Mouse (Mus musculus) c-Kit-positive CD71-positive TER-119-negative erythroid progenitor cells, embryonic 14.5 days (primary cell): ENCODE data around the gene Adcy7.

Experiments
- DNase-seq: peaks from one replicate; pipeline ENCODE4 v3.0.0-alpha.2; 2013; ENCODE audit warnings: low read depth

Adcy7 gene

GRCm38 (mm10) chr8:88299907-88300603, 27.9 kb downstream of the Adcy7 start:
- no peak for DNase-seq

GRCm38 (mm10) chr8:88301589-88302437, 29.6 kb downstream of the Adcy7 start:
- DNase-seq = no peak

- no peak for DNase-seq
Observed at GRCm38 (mm10) chr8:88305814-88306213, 33.6 kb downstream of the Adcy7 start.

GRCm38 (mm10) chr8:88306511-88306910, 34.3 kb downstream of the Adcy7 start:
- no peak for DNase-seq

- no peak for DNase-seq
Observed at GRCm38 (mm10) chr8:88307736-88308135, 35.5 kb downstream of the Adcy7 start.

- no peak for DNase-seq
Observed at GRCm38 (mm10) chr8:88309274-88309873, 37.2 kb downstream of the Adcy7 start.

- no peak for DNase-seq
Observed at GRCm38 (mm10) chr8:88309881-88310280, 37.7 kb downstream of the Adcy7 start.

- no peak for DNase-seq
Observed at GRCm38 (mm10) chr8:88310286-88310685, 38.1 kb downstream of the Adcy7 start.

GRCm38 (mm10) chr8:88312966-88313365, 40.8 kb downstream of the Adcy7 start:
- DNase-seq = no peak

- no peak for DNase-seq
Observed at GRCm38 (mm10) chr8:88313991-88314390, 41.8 kb downstream of the Adcy7 start.

- no peak for DNase-seq
Observed at GRCm38 (mm10) chr8:88315302-88315701, 43.1 kb downstream of the Adcy7 start.

GRCm38 (mm10) chr8:88316139-88316931, 44.1 kb downstream of the Adcy7 start:
- no peak for DNase-seq

GRCm38 (mm10) chr8:88317341-88317740, 45.1 kb downstream of the Adcy7 start:
- no peak for DNase-seq

GRCm38 (mm10) chr8:88318151-88318550, 45.9 kb downstream of the Adcy7 start:
- DNase-seq = no peak

- no peak for DNase-seq
Observed at GRCm38 (mm10) chr8:88320134-88320533, 47.9 kb downstream of the Adcy7 start.

- no peak for DNase-seq
Observed at GRCm38 (mm10) chr8:88321387-88321786, 49.2 kb downstream of the Adcy7 start.

- no peak for DNase-seq
Observed at GRCm38 (mm10) chr8:88323523-88323922, 51.3 kb downstream of the Adcy7 start.

GRCm38 (mm10) chr8:88324760-88325159, 52.6 kb downstream of the Adcy7 start:
- DNase-seq = no peak

- DNase-seq = no peak
Observed at GRCm38 (mm10) chr8:88325251-88325650, 53.0 kb downstream of the Adcy7 start.

GRCm38 (mm10) chr8:88325795-88326194, 53.6 kb downstream of the Adcy7 start:
- DNase-seq = no peak

- no peak for DNase-seq
Observed at GRCm38 (mm10) chr8:88326328-88326727, 54.1 kb downstream of the Adcy7 start.

GRCm38 (mm10) chr8:88328689-88329088, 56.5 kb downstream of the Adcy7 start:
- no peak for DNase-seq
